Mouse (Mus musculus): Measurements from ENCODE around the gene Hpn.

The Hpn gene

GRCm38 (mm10) chr7:31140941-31141340 lies 25.9 kb upstream of the Hpn start:
- DNase-seq (ENCODE audit: low read depth, low spot score) = no peak

GRCm38 (mm10) chr7:31140302-31140701 lies 25.2 kb upstream of the Hpn start:
- DNase-seq (ENCODE audit: low read depth, low spot score) = no peak

GRCm38 (mm10) chr7:31139765-31140164 lies 24.7 kb upstream of the Hpn start:
- no peak for DNase-seq (ENCODE audit: low read depth, low spot score)

GRCm38 (mm10) chr7:31135717-31136116 lies 20.6 kb upstream of the Hpn start:
- DNase-seq (ENCODE audit: low read depth, low spot score) = no peak

- no peak for DNase-seq (ENCODE audit: low read depth, low spot score)
Measured at GRCm38 (mm10) chr7:31131866-31132265, 16.8 kb upstream of the Hpn start.

GRCm38 (mm10) chr7:31130841-31131240 lies 15.8 kb upstream of the Hpn start:
- DNase-seq (ENCODE audit: low read depth, low spot score) = no peak

- no peak for DNase-seq (ENCODE audit: low read depth, low spot score)
Measured at GRCm38 (mm10) chr7:31130197-31130596, 15.1 kb upstream of the Hpn start.

- DNase-seq (ENCODE audit: low read depth, low spot score) = no peak
Measured at GRCm38 (mm10) chr7:31128157-31128705, 13.1 kb upstream of the Hpn start.

GRCm38 (mm10) chr7:31126851-31127724 lies 12.0 kb upstream of the Hpn start, which contains the start of gene Scn1b:
Gene Scn1b, minus strand, starts transcription at chr7:31127003.
- DNase-seq (ENCODE audit: low read depth, low spot score) = no peak

GRCm38 (mm10) chr7:31126211-31126751 lies 11.2 kb upstream of the Hpn start:
- no peak for DNase-seq (ENCODE audit: low read depth, low spot score)

GRCm38 (mm10) chr7:31125116-31125515 lies 10.0 kb upstream of the Hpn start:
- DNase-seq (ENCODE audit: low read depth, low spot score) = no peak

GRCm38 (mm10) chr7:31124381-31124780 lies 9.3 kb upstream of the Hpn start:
- no peak for DNase-seq (ENCODE audit: low read depth, low spot score)

GRCm38 (mm10) chr7:31123697-31124096 lies 8.6 kb upstream of the Hpn start:
- DNase-seq (ENCODE audit: low read depth, low spot score) = no peak

- DNase-seq (ENCODE audit: low read depth, low spot score) = no peak
Measured at GRCm38 (mm10) chr7:31122641-31123631, 7.8 kb upstream of the Hpn start.

- no peak for DNase-seq (ENCODE audit: low read depth, low spot score)
Measured at GRCm38 (mm10) chr7:31119556-31119955, 4.5 kb upstream of the Hpn start.

- DNase-seq (ENCODE audit: low read depth, low spot score) = no peak
Measured at GRCm38 (mm10) chr7:31118486-31118885, 3.4 kb upstream of the Hpn start.

GRCm38 (mm10) chr7:31117465-31117864 lies 2.4 kb upstream of the Hpn start:
- no peak for DNase-seq (ENCODE audit: low read depth, low spot score)

GRCm38 (mm10) chr7:31116721-31117145 lies 1.6 kb upstream of the Hpn start:
- no peak for DNase-seq (ENCODE audit: low read depth, low spot score)

GRCm38 (mm10) chr7:31115587-31116043 lies 525 bp upstream of the Hpn start:
- no peak for DNase-seq (ENCODE audit: low read depth, low spot score)

- DNase-seq (ENCODE audit: low read depth, low spot score) = no peak
Measured at GRCm38 (mm10) chr7:31114646-31115045, 444 bp downstream of the Hpn start.

- DNase-seq (ENCODE audit: low read depth, low spot score) = no peak
Measured at GRCm38 (mm10) chr7:31113800-31114199, 1.3 kb downstream of the Hpn start.
